Mouse (Mus musculus) right cerebral cortex, postnatal 10 days (tissue): ENCODE results near the gene Arhgef10l.
A peak's percentile ranks its signal among the peaks of the same experiment; 100 is the strongest.

Experiments used
- DNase-seq, 2 experiments: peaks; one replicate each; pipeline ENCODE4 v3.0.0; 2021; ENCODE audit warnings: low spot score in 2 of 2

The Arhgef10l gene

DNA sequence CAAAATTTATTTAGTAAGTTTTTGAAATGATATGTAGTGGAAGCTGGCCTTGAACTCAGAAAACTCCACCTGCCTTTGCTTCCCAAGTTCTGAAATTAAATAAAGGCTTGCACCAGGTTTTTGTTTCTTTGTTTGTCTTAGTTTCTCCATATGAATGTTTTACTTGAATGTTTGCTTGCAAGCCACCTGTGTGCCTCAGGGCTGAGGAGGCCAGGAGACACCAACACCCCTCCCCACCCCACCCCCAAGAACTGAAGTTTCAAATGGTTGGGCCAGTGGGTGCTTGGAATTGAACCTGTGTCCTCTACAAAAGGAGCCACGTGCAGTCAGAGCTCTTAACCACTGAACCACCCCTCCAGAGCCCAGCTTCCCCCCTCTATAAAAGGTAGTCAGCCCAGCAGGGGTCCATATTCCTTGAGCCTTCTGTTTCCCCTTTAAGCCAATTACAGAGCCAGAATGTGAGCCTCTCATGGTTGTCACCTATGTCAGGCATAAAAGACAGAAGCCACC is 28.8 kb upstream of the Arhgef10l start:
- DNase-seq: no peak

- DNase-seq: no peak
Measured at GRCm38 (mm10) chr4:140693513-140693912, 27.7 kb upstream of the Arhgef10l start.

DNA sequence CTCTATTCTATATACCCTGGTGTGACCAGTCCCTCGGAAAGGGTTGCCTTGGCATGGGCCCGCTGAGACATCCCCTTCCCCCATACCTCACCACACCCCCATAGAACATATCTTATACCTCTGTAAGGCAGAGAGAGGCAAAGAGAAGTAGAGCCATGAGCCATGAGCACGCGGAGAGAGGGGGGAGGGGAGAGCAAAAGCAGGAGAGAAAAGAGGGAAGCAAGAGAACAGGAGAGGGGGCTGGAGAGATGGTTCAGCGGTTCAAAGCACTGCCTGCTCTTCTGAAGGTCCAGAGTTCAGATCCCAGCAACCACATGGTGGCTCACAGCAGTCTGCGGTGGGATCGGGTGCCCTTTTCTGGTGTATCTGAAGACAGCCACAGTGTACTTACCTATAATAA is 25.7 kb upstream of the Arhgef10l start:
- DNase-seq: no peak

GRCm38 (mm10) chr4:140689873-140690655 is 24.3 kb upstream of the Arhgef10l start:
- DNase-seq: no peak

DNA sequence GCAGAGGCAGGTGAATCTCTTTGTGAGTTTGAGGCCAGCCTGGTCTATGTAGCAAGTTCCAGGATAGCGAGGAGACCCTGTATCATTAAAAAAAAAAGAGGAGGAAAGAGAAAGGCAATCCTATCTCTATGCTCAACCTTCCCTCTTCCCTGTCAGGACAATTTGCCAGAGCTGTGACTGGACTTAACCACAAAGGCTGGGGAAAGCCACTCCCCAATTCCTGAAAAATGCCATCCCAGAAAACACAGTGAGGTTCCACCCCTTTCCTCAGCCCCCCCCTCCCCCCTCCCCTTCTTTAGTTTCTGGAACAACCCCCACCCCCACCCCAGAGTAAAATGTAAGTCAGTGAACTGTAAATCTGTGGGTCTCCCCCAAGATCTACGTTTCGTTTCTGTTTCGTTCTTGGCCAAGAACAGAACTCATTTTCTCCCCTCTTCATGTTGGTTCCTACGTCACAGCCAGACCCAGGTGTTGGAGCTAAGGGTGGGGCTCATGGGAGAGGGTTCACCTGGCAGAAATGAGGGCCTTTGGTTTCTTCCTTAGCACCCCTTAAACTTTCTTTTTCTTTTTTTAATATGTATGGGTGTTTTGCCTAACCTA is 23.1 kb upstream of the Arhgef10l start:
- DNase-seq: no peak

- DNase-seq: no peak
Measured at GRCm38 (mm10) chr4:140688044-140688825, 22.4 kb upstream of the Arhgef10l start.

DNA sequence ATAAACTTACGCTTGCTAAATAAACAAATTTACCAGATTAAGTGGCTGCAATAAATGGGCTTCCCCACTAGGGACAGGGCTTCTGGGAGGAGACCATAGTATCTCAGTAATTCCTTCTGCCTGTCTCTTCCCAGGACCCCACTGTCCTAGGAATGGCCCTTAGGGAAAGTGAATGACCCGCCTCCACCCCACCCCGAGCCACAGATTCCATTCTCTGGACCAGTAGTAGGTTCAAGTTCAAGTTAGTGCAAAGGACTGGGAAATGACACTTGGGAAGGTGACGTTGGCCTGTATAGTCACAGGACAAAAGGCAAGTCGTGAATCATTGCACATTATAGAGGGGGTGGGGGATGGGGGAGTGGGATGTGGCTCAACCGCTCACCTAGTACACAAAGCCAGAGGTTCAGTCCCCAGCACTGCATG is 19.1 kb upstream of the Arhgef10l start:
- no peak for DNase-seq

DNA sequence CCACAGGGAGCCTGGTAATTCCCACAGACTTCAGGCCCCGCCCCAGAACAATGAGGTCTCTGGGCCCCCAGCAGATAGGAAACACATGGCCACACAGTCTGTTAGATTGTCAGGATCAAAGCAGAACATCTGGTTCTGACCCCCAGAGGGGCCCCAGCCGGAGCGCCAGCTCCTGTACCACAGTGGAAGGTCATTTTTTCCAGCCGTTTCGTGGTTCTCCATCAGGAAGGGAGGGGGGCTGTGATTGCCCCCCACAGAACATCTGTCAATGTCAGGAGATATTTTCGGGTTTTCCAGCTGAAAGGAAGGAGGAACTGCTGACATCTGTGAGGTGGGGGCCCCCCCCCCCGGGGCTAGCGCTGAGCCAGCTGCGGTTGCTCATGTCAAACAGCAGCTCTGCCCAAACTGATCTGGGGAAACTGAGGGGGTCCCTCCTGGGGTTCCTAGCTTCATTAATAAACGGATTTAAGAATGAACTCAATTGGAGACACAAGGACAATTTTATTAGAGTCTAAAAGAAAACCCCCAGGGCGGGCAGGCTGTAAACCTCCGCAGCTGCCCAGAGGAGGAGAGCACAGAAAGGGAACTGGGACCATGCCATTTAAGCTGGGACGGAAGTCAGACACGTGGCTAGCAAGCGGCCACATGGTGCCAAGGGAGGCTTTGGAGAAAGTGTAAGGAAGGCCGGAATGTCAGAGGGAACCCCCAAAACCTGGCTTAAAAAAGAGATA is 18.5 kb upstream of the Arhgef10l start:
- no peak for DNase-seq

DNA sequence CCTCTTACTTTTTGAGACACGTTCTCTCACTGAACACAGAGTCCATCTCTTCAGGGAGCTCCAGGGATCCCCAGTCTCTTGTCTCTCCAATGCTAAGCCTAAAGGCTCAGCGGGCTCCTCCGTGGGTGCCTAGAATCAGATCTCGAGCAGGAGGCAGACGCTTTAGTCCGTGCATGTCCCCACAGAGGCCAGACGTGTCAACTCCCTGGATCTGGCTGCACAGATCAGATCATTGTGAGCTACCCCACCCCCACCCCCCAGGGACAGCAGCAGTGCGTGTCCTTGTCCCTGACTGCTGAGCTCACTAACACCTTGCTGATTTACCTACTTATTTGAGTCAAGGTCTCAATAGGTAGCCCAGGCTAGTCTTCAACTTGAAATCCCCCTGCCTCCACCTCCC is 17.8 kb upstream of the Arhgef10l start:
- no peak for DNase-seq

DNA sequence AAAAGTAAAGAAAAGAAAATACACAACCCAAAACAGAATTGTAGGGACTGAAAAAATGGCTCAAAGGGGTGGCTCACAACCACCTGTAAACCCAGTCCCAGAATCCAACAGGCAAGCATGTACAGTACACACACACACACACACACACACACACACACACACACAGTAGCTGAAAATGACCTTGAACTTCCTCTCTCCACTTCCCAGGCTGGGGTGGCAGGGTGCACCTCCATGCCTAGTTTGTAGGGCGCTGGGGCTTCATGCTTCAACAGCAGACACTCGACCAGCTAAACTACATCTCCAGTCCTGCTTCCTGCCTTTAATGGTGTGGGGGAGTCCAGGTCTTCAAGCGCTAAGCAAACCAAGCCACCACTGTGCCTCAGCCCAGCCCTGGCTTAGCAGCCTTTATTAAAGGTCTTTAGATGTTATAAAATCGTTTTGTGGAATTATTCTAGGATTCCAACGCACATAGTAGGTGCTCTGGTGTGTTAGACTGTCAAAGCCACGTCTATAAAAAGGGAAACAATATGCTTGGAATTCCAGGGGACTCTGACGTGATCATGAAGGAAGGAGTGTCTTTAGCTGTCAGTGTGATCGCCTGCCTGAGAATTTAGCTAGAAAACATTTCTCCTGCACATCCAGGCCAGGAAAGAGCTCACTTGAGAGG is 15.1 kb upstream of the Arhgef10l start:
- no peak for DNase-seq

DNA sequence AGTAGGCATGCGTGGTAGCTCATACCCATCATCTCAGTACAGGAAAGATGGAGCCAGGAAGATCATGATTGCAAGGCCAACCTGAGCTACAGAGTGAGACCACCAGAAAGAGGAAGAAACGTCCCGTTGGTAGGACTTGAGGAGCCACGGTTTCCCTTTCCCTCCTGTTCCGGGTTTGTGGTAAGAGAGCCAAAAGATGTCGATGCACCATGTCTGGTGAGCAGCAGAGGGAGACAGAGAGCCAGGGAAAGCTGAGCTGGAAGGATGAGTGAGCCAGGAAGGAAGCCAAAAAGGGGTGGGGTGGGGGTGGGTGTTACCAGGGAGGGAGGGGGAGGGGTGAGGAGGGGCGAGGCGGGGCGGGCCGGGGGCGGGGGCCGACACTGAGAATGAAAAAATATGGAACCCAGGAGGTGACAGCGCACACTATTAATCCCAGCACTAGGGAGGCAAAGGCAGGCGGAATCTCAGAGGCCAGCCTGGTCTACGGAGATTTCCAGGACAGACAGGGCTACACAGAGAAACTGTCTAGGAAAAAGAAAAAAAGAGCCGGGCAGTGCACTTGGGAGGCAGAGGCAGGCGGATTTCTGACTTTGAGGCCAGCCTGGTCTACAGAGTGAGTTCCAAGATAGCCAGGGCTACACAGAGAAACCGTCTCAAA is 14.0 kb upstream of the Arhgef10l start:
- peak; percentile 85 to 91 for DNase-seq

GRCm38 (mm10) chr4:140679038-140679437 is 13.2 kb upstream of the Arhgef10l start:
- peak in 1 of 2 experiments; percentile 54 for DNase-seq

DNA sequence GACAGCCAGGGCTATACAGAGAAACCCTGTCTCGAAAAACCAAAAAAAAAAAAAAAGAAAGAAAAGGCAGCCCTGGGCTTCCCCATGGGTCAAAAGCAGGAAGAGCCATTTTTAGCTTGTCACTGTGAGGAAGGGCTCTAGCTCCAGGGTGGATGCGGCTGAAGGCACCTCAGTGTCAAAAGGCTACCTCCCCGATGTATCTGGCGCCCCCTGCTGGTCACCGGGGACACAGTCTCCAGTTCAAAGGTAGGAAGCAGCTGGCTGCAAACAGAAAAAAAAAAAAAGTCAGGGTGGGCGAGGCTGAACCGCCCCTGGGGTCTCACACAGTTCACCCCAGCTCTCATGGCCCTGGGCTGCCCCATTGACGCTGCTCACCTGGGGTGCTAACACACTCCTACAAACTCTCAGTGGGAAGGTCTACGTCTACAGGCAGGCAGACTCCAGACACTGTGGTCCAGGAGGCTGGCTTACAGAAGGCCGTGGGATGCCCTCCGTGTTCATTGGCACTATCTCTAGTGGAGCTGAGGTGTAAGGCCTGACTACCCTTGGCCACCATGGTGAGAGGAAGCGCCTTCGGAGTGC is 8.6 kb upstream of the Arhgef10l start:
- peak; percentile 64 to 82 for DNase-seq

DNA sequence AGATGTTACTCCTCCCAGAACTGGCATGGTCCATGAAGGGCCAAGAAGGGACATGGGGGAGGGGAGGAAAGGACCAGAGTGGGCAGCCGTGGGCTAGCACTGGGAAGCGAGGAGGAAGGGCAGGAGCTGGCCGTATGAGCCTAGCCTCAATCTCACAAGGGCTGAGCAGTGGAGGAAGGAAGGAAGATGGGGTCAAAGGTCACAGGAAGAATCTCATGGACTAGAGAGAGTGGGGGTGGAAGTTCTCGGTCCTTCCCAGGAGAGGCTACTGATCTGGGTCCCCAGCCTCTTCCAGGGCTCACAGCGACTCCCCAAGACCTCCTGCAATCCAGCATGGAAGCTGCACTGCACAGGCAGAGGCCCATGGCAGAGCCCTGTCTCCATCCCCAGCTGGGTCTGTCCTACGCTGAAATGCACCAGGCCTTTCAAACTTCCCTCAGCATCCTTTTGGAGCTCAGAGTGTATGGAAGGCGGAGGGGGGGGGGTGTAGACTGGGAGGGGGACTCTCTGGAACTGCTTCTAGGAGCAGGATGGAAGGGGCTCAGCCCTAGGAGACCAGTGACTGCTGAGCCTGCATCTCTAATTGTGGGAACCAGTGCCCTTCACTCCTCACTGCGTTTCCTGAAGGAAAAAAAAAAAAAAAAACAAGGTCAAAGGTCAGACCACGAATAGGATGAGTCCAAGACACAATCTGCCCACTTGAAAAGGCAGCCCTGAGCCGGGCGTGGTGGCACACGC is 7.9 kb upstream of the Arhgef10l start:
- DNase-seq: no peak

GRCm38 (mm10) chr4:140667802-140668201 is 2.0 kb upstream of the Arhgef10l start:
- DNase-seq: no peak

- DNase-seq: no peak
Measured at GRCm38 (mm10) chr4:140665053-140665452, 759 bp downstream of the Arhgef10l start.

DNA sequence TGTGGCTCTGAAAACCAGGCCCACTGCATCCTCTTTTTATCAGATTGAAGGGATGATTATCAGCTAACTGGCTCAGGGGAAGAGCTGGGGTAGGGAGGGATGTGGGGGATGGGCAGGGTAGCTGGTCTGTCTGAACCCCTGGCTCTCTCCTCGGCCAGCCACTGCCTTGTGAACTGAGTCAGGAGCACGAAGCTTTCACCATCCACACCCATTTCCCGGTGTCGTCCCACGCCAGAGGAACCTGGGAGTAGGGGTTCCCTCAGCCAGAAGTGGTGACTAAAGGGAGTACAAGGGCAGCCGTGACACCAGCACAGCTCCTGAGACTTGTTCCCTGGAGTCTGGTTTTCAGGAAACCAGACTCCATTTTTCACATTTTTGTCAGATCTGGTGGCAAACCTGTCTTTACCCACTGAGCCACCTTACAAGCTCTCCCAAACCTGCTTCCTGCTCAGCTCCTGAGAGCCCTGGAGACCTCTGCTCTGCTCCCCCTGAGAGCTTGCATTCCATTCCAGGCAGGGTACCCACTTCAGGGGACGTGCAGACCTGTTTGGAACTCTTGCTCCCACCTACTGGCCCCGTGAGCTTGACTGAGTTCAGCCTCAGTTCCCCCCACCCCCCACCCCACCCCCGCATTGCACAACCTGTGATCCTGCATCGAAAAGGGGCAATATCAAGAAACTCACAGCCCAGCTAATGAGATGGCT is 2.8 kb downstream of the Arhgef10l start:
- DNase-seq: no peak

- no peak for DNase-seq
Measured at GRCm38 (mm10) chr4:140662453-140662852, 3.4 kb downstream of the Arhgef10l start.
